Mouse (Mus musculus) skeletal muscle tissue, adult 2 months (tissue): ENCODE measurements at regions not wholly inside any gene's neighbourhood (a gene's known extent, or its start where the extent isn't known, plus 50 kb on each side); places are given as distances from the start of the nearest gene placed in this dataset.

Source experiments
- DNase-seq: peaks from one replicate; pipeline ENCODE4 v3.0.0-alpha.2; 2012; ENCODE audit warnings: low read depth, low spot score

DNA sequence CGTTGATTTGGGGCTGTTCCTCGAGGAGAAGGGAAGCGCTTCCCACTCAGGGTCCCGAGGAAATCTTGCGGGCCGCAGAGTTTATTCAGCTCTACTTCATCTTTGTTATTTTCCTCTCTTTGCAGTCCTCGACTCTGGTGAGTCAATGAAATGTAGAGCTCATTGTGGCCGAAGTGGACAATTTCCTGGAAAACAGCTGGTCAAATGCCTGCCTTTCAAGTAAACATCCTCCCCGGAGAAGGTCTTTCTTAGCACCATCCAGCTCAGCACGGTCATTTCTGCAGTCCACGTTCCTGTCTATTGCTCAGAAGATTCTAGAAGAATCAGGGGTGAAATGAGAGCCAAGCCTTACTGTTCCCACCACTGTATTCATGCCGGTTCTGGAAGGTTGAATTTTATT lies 133.0 kb downstream of the Bcas1 start:
- DNase-seq, result no peak

GRCm38 (mm10) chr2:170291841-170292655 lies 135.6 kb downstream of the Bcas1 start:
- no peak for DNase-seq

DNA sequence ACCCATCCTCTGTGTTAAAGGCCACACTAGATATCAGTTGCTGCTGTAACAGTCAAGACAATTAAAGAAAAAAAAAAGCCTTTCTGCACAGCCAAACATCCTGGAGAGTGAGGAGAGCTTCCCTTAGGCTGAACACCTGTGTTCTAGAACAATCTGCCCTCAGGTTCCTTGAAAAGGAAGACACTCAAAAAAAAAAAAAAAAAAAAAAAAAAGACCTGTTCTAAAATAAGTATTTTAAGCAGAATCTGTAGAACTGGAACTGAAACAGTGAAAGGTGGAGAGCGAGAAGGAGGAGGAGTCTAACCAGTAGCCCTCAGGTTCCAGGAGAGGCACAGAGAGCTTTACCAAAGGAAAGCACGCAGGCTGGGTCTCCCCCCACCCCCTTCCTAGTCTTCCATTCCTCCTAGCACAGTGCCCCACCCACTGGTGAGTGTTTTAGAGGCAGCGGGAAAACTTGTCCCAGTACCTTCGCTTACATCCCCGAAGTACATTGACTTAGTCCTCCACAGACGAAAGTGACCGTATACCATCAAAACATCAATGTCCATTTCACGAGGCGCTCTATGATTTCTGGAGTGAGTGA lies 138.2 kb downstream of the Bcas1 start:
- no peak for DNase-seq

GRCm38 (mm10) chr2:170288787-170289186 lies 138.9 kb downstream of the Bcas1 start:
- no peak for DNase-seq

- DNase-seq, result no peak
Observed at GRCm38 (mm10) chr2:170288196-170288595, 139.4 kb downstream of the Bcas1 start.

DNA sequence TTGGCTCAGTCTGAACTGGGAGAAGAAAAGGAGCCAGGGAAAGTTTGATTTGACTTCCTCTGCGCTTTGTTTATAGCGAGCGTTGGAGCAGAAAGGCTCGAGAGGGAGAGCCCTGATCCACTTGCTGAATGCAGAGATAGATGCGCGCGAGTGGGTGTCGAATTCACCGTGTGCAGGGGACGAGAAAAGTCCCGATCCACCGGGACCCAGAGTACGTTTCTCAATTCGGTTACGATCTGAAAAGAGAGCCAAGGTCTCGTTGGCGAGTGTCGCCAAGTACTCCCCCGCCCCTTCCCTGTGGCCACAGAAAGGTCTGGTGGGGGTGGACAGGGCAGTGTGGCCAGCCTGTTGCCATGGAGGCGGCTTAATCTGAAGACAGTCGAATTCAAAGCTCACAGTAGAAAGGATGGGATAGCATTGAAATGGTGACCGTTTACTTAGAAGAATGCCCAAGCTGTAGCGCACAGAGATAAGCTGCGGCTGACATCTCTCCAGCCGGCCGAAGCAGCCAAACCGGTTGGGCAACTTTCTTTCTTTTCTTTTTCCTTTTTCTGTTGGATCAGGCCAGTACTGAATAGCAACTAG lies 139.5 kb upstream of the Zfp217 start:
- DNase-seq, result no peak

DNA sequence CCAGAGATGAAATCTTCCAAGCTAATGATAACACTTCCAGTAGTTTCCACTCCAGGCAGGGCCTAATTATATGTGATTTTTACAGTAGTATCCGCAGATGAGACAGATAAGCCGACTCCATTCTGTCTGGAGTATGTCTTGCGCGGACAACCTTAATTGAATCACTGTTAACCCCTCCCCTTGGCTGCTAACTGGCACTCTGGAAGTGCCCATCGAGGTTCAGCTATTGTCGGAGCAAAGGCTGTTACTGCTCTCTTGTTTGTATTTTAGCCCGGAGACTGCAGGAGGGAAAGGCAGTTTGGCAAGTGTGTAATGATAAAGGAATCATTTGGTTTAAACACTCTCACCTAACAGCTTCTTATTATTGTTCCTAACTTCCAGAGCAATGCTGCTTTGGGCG lies 138.9 kb upstream of the Zfp217 start:
- DNase-seq, result no peak

GRCm38 (mm10) chr2:170282463-170282862 lies 134.6 kb upstream of the Zfp217 start:
- no peak for DNase-seq

- DNase-seq, result no peak
Observed at GRCm38 (mm10) chr2:170281311-170282008, 133.6 kb upstream of the Zfp217 start.

DNA sequence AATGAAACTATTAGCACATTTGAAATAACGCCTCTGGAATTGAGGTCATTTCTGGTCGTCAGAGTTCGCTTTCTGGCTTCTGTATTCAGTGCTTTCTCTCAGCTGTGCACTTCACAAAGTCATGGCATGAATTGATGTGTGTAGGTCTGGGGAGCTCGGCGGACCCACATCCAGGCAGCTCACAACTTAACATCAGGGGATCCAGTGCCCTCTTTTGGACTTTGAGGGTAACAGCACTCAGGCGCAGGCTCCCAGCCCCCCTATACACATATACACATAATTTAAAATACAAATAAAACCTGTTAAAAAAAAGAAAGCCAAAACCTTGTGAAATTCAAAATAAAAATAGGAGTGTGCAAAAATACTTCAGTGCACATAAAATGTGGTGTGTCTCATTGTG lies 132.8 kb upstream of the Zfp217 start:
- DNase-seq, result no peak

GRCm38 (mm10) chr2:170277896-170278295 lies 130.0 kb upstream of the Zfp217 start:
- DNase-seq, result no peak

DNA sequence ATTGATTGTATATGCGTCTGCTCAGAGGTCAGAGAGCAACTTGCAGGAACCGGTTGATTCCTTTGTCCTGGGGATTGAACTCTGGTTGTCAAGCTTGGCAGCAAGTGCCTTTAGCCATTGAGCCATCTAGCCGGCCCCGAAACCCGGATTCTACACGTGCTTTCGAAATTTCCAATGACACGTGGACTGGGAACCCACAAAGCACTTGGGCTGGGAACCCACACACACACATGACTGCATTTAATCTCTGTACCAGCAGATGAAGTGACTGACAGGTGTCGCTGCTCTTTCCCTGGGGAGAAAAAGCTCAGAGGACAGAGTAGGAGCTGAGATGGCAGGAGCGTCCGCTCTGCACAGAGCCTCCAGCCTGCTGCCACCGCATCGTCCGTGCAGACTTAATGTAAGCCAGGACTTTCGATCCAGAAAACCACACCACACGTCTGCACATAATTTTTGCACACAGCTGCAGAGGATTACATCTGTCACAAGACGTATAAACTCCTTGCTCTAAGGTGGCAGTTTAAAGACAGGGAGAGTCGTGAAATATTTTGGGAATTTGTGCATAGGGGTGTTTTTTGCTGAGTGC lies 129.4 kb upstream of the Zfp217 start:
- DNase-seq, result no peak

- no peak for DNase-seq
Observed at GRCm38 (mm10) chr2:170275687-170276086, 127.8 kb upstream of the Zfp217 start.

DNA sequence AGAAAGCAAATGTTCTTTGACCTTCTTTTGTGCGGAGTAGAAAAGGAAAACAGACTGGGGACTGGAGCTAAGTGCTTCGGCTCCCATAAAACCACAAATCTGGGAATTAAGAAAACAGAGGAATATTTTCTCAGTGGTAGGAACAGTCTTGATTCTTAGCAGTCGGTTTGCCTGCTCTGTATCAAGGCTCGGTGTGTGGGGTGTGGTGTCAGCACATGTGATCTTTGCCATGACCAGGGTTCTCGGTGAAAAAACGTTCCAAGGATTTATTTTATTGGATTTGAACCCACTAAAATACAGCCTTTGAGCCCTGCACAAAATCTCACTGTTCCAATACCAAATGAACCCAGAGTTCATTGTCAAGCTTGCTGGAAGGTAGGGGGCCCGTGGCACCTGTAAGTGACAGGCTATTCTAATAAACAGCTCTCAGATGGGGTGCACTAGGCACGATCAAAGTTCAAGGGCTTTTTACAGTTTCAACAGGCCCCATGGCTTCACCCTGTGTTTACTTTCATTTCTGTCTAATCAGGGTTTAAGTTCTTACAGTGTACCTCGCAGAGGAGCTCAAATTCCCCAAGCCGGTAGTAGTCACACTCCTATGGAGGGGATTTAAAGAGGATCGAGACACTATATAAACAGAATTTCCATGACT lies 122.1 kb upstream of the Zfp217 start:
- no peak for DNase-seq

DNA sequence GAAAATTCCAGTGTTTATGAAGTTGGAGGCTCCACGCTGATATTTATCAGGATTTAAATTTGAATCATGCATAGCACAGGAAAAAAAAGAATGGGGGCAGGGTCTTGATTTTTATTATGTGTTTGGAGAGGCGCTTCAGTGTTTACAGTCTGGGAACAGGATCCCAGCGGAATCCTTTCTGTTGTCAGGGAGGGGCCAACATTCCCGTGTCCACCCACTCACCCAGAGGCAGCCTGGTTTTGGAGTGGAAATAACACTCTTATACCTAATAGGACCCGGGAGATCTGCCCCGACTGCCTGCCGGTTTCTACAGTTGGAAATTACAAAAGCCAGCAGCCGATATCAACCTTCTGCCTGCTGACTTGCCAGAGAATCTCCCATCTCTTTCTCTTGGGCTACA lies 120.2 kb upstream of the Zfp217 start:
- DNase-seq, result peak; percentile 42

DNA sequence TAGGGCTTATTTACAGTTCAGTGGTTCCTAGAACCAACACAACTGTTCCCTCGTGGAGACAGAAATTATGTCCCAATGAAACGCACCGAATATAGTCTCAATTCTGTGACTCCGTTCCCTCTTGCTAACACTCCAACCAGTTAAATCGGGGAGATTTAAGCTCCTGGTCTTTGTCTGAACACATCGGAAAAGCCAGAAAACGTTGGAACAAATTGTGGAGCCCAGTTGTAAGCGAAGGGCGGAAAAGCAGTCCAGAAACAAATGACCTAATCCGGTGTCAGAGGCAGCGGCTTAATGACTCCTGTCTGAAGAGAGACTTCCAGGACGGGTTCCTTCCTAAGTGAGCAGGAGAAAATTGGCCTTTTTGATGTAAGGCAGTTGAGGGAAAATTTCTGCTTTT lies 119.2 kb upstream of the Zfp217 start:
- DNase-seq, result peak; percentile 38

DNA sequence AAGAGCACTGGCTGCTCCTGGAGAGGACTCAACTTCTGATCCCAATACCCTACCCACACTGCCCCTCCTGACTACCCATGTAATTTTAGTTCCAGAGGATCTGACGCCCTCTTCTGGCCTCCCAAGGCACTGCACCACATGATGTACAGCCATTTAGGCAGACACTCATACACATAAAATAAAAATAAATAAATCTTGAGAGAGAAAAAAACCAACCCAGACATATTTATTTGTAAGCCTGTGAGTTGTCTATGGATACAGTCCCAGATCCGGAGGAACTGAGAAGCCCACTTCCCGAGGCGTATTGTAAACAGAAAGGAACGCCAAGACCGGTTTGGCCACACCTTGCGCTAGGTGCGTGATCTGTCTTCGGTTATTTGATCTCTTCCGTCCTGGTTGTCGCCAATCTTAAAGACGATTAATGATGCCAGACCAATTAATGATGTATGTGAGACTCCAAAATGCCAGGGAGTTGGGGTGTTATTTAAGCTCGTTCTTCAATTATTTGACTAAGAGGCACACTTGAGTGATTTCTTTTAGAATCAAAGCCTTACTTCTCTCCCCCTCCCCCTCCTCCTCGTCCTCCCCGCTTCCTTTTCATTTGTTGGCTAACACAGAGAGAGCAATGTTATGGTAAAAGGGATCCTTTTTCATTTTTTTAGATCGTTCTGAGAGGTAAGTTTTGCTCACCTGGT lies 118.7 kb upstream of the Zfp217 start:
- DNase-seq, result no peak

DNA sequence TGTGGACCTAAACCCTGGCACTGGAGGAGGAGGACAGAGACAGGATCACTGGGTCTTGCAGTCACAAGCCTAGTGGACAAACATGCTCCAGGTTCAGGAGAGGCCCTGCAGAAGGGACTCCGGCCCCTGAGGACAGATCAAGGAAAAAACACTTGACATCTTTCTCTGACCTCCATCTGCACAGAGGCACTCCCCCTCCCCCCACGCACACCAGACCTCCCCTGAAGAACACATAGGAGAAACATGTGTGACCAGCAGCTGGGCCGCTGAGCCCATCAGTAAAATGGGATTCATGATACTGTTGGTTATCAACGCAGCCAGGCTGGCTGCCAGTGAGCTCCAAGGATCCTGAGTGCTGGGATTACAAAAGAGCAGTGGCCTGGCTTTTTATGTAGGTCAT lies 115.7 kb upstream of the Zfp217 start:
- no peak for DNase-seq

DNA sequence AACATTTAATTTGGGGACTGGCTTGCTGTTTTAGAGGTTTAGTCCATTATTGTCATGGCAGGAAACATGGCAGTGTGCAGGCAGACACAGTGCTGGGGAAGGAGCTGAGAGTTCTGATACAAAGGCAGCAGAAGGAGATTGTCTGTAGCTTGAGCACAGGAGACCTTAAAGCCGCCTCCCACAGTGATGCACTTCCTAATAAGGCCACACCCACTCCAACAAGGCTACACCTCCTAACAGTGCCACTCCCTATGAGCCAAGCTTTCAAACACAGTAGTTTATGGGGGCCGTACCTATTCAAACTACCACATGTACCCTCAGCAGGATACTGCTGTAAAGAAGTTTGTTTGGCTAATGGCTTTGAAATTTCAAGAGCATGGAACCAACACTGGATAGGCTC lies 113.3 kb upstream of the Zfp217 start:
- no peak for DNase-seq

- no peak for DNase-seq
Observed at GRCm38 (mm10) chr2:170259662-170260457, 112.0 kb upstream of the Zfp217 start.
